Mouse (Mus musculus) C2C12 (cell line): ENCODE measurements around the gene Gas7. TPM values are rescaled to one million over a fixed set of nuclear protein-coding genes. Genes with fewer than 3 reads are reported as not detected.

Experiments used
- H3K27me3 ChIP-seq: one replicate; pipeline ENCODE4 v1.6.1; 2011; ENCODE audit not compliant: control insufficient read depth, insufficient read depth, insufficient read length
- H3K36me3 ChIP-seq: one replicate; pipeline ENCODE4 v1.6.1; 2011; ENCODE audit not compliant: control insufficient read depth, insufficient read depth
- H3K4me3 ChIP-seq: one replicate; pipeline ENCODE4 v1.5.1; 2011; ENCODE audit warnings: mild to moderate bottlenecking, control low read depth; ENCODE audit not compliant: poor library complexity, insufficient read depth, severe bottlenecking
- H3K79me2 ChIP-seq: one replicate; pipeline ENCODE4 v1.6.1; 2011; ENCODE audit not compliant: control insufficient read depth, insufficient read depth
- H3K79me3 ChIP-seq: one replicate; pipeline ENCODE4 v1.6.1; 2011; ENCODE audit warnings: low read depth, control low read depth
- H3ac ChIP-seq: one replicate; pipeline ENCODE3; 2011; ENCODE audit warnings: low read depth; ENCODE audit not compliant: control insufficient read depth, insufficient read length
- CEBPB ChIP-seq: IDR thresholded peaks from one replicate; pipeline ENCODE4 v1.6.1; 2011; ENCODE audit warnings: low read depth, mild to moderate bottlenecking, control low read depth, moderate library complexity
- CTCF ChIP-seq: IDR thresholded peaks from one replicate; pipeline ENCODE4 v1.5.1; 2011; ENCODE audit not compliant: control insufficient read depth, insufficient read depth, insufficient read length
- FOSL1 ChIP-seq: IDR thresholded peaks from one replicate; pipeline ENCODE4 v1.8.0; 2011; ENCODE audit warnings: mild to moderate bottlenecking, low read length; ENCODE audit not compliant: poor library complexity, insufficient read depth, severe bottlenecking
- MAX ChIP-seq: IDR thresholded peaks from one replicate; pipeline ENCODE4 v1.6.1; 2011; ENCODE audit warnings: mild to moderate bottlenecking, control low read depth
- MYOD1 ChIP-seq: IDR thresholded peaks from one replicate; pipeline ENCODE4 v1.6.1; 2011; ENCODE audit warnings: low read depth; ENCODE audit not compliant: control insufficient read depth, insufficient read length
- MYOG ChIP-seq: IDR thresholded peaks from one replicate; pipeline ENCODE4 v1.6.1; 2011; ENCODE audit not compliant: control insufficient read depth, insufficient read length; ENCODE audit errors: extremely low read depth
- USF1 ChIP-seq: IDR thresholded peaks from one replicate; pipeline ENCODE4 v1.6.1; 2011; ENCODE audit warnings: low read depth, mild to moderate bottlenecking, control low read depth, moderate library complexity
- polyA plus RNA-seq: library from polyadenylated mRNA; unstranded; fragments of >200 nt; fragmentation: generic; extraction: Trizol; gene quantifications from one replicate; pipeline ENCODE4 v1.2.1, GENCODE M21; 2012; ENCODE audit warnings: missing spikeins

The Gas7 gene
- polyA plus RNA-seq, 1 experiment, result not detected

DNA sequence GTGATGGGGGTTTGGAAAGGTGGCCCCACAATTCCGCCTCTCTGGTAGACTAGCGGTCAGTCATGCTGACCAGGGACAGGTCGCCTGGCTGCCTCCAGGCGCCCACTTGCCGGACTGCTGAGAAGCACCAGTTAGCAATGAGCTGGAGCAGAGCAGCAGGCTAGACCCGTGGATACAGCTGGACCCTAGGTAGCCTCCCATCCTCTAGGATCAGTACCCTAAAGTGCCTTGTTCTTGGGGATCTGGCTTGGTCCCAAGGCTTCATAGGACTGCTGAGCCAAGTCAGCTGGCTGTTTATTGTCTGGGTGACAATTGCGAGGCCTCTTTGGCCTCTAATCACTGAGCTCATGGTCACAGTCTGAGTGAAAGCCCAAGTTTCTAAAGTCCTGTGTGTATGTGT lies 792 bp downstream of the Gas7 start:
- Histone ChIP-seq H3K36me3 (no peaks in the 10 kb centered on the region), H3K79me2 (no peaks in the 10 kb centered on the region), H3ac (no peak overlapping the region), H3K79me3 (no peaks in the 10 kb centered on the region), H3K4me3 (no peak overlapping the region), H3K27me3 (no peaks in the 10 kb centered on the region)
- TF ChIP-seq FOSL1 (no peak), USF1 (no peak), CEBPB (no peak), CTCF (no peak), MYOD1 (no peak), MAX (no peak), MYOG (no peak)

DNA sequence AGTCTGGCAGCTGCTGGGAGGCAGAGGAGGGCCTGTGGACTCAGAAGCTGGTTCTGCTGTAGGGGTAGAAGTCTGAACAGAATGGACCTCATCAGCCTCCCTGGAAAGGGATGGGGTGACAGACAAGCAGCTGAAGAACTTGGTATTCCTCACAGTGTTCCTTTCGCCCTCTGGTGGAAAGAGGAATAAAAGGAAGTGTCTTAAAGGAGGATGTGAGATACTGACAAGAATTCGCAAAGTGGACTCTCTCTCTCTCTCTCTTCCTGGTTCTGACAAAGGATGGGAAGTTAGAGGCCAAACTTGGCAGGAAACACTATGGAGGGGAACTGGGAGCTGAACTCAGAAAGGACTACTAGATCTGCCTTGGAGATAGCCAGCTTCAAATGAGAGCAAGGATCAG lies 2.9 kb downstream of the Gas7 start:
- H3ac ChIP-seq, result no peak overlapping the region
- no peaks in the 10 kb centered on the region for H3K79me2 ChIP-seq
- H3K79me3 ChIP-seq, result no peaks in the 10 kb centered on the region
- no peaks in the 10 kb centered on the region for H3K27me3 ChIP-seq
- H3K4me3 ChIP-seq, result no peak overlapping the region
- no peak for TF ChIP-seq MYOG
- TF ChIP-seq USF1, result no peak
- TF ChIP-seq CTCF, result no peak
- no peak for TF ChIP-seq MAX
- TF ChIP-seq CEBPB, result no peak
- no peak for TF ChIP-seq FOSL1
- TF ChIP-seq MYOD1, result no peak
- no peaks in the 10 kb centered on the region for H3K36me3 ChIP-seq

DNA sequence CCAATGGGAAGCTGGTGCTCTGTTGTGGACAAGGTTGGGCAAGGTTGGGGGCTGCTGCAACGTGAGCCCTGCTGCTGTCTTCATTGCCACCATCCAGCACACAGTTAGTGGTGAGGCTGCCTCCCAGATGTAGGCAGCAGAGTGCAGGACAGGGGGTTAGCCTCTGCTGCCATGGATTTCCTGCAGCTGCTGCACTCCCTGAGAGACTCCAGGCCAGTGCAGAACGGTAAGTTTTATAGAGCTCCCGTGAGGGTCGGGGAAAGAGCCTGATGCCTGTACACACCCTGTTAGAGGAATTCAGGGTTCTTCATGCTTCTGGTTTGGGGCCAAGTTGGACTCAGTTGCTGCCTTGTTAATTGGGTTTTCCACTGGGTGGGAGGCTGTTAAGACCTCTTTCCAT lies 11.9 kb downstream of the Gas7 start:
- H3K4me3 ChIP-seq, result no peak overlapping the region
- TF ChIP-seq MAX (no peak), MYOG (no peak), FOSL1 (no peak), USF1 (no peak), CEBPB (no peak), CTCF (no peak), MYOD1 (no peak)
- no peaks in the 10 kb centered on the region for H3K27me3 ChIP-seq
- H3K79me2 ChIP-seq, result no peaks in the 10 kb centered on the region
- no peaks in the 10 kb centered on the region for H3K79me3 ChIP-seq
- no peak overlapping the region for H3ac ChIP-seq
- no peaks in the 10 kb centered on the region for H3K36me3 ChIP-seq

DNA sequence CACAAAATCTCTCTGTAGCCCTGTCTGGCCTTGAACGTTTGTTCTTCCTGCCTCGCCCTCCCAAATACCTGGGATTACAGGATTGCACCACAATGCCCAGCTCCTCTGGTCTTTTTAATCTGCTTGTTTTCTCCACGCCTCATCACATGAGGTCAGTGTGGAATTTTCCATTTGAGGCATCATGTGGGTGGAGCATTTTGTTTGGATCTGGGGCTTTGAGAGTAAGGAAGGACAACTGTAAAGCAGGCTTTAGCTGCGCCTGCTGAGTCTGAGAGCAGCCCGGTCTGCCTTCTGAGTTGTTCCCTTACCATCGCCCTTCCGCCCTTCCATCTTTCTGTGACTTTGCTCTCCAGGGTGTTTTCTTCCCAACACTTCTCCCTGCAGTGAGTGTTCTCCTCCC lies 13.6 kb downstream of the Gas7 start:
- TF ChIP-seq CEBPB (no peak), MYOG (no peak), MYOD1 (no peak), USF1 (no peak)
- no peak overlapping the region for H3K4me3 ChIP-seq
- no peaks in the 10 kb centered on the region for H3K79me2 ChIP-seq
- no peaks in the 10 kb centered on the region for H3K79me3 ChIP-seq
- H3K27me3 ChIP-seq, result no peaks in the 10 kb centered on the region
- no peak overlapping the region for H3ac ChIP-seq
- no peaks in the 10 kb centered on the region for H3K36me3 ChIP-seq

- Histone ChIP-seq H3K79me3 (no peaks in the 10 kb centered on the region), H3K4me3 (no peak overlapping the region), H3K36me3 (no peaks in the 10 kb centered on the region), H3ac (no peak overlapping the region), H3K27me3 (no peaks in the 10 kb centered on the region), H3K79me2 (no peaks in the 10 kb centered on the region)
- TF ChIP-seq USF1 (no peak), MYOD1 (no peak), MYOG (no peak), MAX (no peak), CEBPB (no peak), CTCF (no peak), FOSL1 (no peak)
Measured at GRCm38 (mm10) chr11:67474590-67474989, 19.4 kb downstream of the Gas7 start.

- no peaks in the 10 kb centered on the region for H3K36me3 ChIP-seq
- no peaks in the 10 kb centered on the region for H3K79me2 ChIP-seq
- no peak overlapping the region for H3ac ChIP-seq
- no peak for TF ChIP-seq MYOD1
- no peak for TF ChIP-seq MAX
- no peak for TF ChIP-seq CEBPB
- TF ChIP-seq USF1, result no peak
- no peak for TF ChIP-seq CTCF
- TF ChIP-seq FOSL1, result no peak
- no peak for TF ChIP-seq MYOG
- no peaks in the 10 kb centered on the region for H3K79me3 ChIP-seq
- H3K4me3 ChIP-seq, result no peak overlapping the region
- H3K27me3 ChIP-seq, result no peaks in the 10 kb centered on the region
Measured at GRCm38 (mm10) chr11:67479534-67479933, 24.3 kb downstream of the Gas7 start.
